Mouse (Mus musculus) heart, adult 2 months (tissue): ENCODE measurements around the gene Meis2. TPM values are rescaled to one million over a fixed set of nuclear protein-coding genes. Genes with fewer than 3 reads are reported as not detected.

ENCODE experiments used
- DNase-seq, 2 experiments: peaks; one replicate each; pipeline ENCODE4 v3.0.0; 2021
- H3K27ac ChIP-seq: fragments of 200-600 bp; 2 replicates; pipeline ENCODE4 v1.8.1; 2022
- H3K27me3 ChIP-seq: fragments of 200-500 bp; 2 replicates; pipeline ENCODE4 v1.6.1; 2012; ENCODE audit warnings: mild to moderate bottlenecking, low read length, inconsistent platforms, mixed read lengths; ENCODE audit not compliant: control insufficient read depth, insufficient read depth
- H3K36me3 ChIP-seq: fragments of 200-500 bp; 2 replicates; pipeline ENCODE4 v1.6.1; 2012; ENCODE audit warnings: low read length, inconsistent platforms; ENCODE audit not compliant: control insufficient read depth, insufficient read depth
- H3K4me1 ChIP-seq: fragments of 200-500 bp; 2 replicates; pipeline ENCODE4 v1.6.1; 2011; ENCODE audit warnings: low read length; ENCODE audit not compliant: control insufficient read depth, insufficient read depth
- H3K4me3 ChIP-seq: fragments of 200-600 bp; 2 replicates; pipeline ENCODE4 v1.8.1; 2022
- H3K79me2 ChIP-seq: fragments of 200-500 bp; replicated peaks from 2 replicates; pipeline ENCODE4 v1.6.1; 2012; ENCODE audit warnings: mild to moderate bottlenecking, inconsistent platforms, low read length, moderate library complexity, mixed read lengths; ENCODE audit not compliant: control insufficient read depth, insufficient read depth
- H3K9ac ChIP-seq: fragments of 200-500 bp; 2 replicates; pipeline ENCODE4 v1.6.1; 2012; ENCODE audit warnings: low read depth, mild to moderate bottlenecking, control low read depth, inconsistent platforms, low read length, mixed read lengths
- CTCF ChIP-seq: fragments of 200-600 bp; IDR thresholded peaks from 2 replicates; pipeline ENCODE4 v1.8.1; 2022; ENCODE audit warnings: antibody characterized with exemption, mild to moderate bottlenecking, moderate library complexity
- EP300 ChIP-seq: fragments of 200-500 bp; IDR thresholded peaks from 2 replicates; pipeline ENCODE4 v1.6.1; 2011; ENCODE audit warnings: low read depth, low read length, control low read depth; ENCODE audit not compliant: insufficient read depth
- POLR2A ChIP-seq: fragments of 200-500 bp; IDR thresholded peaks from 2 replicates; pipeline ENCODE4 v1.6.1; 2011; ENCODE audit warnings: mild to moderate bottlenecking, low read depth, low read length, control low read depth; ENCODE audit not compliant: insufficient read depth
- WGBS: fragments of 180-500 bp; shearing (Covaris S2); methylation state at CpG from one replicate; pipeline ENCODE4 v1.1.7; 2018; 5-methylcytosine and 5-hydroxymethylcytosine counted together
- intact Hi-C: fragments of 180-260 bp; cut with DNase I; formaldehyde crosslinking; loops from one replicate; pipeline ENCODE4 v1.15.1; 2025
- polyA plus RNA-seq: library from polyadenylated mRNA; depleted of rRNA; stranded (reverse); fragments of >200 nt; gene quantifications from 2 replicates; pipeline ENCODE4 v1.2.3, GENCODE M21; 2012
- total RNA-seq, 2 experiments: library from RNA; stranded (reverse); gene quantifications; 2 replicates each; pipeline ENCODE4 v1.2.3; 2021

The Meis2 gene
- total and polyA plus RNA-seq, 3 experiments: 16.9 to 30.4 (median 24.9) TPM

GRCm38 (mm10) chr2:116045048-116045447 lies 20.6 kb downstream of the Meis2 start:
- no peaks in the 10 kb centered on the region for H3K27me3 ChIP-seq
- DNase-seq: no peak
- TF ChIP-seq EP300: no peak
- no peak for TF ChIP-seq POLR2A
- TF ChIP-seq CTCF: no peak
- H3K4me1 ChIP-seq: peaks cover 7% of the 10 kb centered on the region
- intact Hi-C loops: no loop called here
- no peak overlapping the region for H3K4me3 ChIP-seq
- peaks cover 3% of the 10 kb centered on the region; the same call in 1 of the 2 replicates for H3K79me2 ChIP-seq
- no peak overlapping the region for H3K27ac ChIP-seq
- H3K9ac ChIP-seq: no peak overlapping the region
- H3K36me3 ChIP-seq: peaks cover 13% of the 10 kb centered on the region
- WGBS: 57% methylated on average over 7 of the region's 7 CpGs

GRCm38 (mm10) chr2:116042934-116043698 lies 22.5 kb downstream of the Meis2 start:
- H3K27me3 ChIP-seq: no peaks in the 10 kb centered on the region
- DNase-seq: no peak
- no peaks in the 10 kb centered on the region for H3K79me2 ChIP-seq
- H3K4me3 ChIP-seq: no peak overlapping the region
- TF ChIP-seq EP300 (no peak), CTCF (no peak), POLR2A (no peak)
- 90% methylated on average over 12 of the region's 12 CpGs for WGBS
- peaks cover 3% of the 10 kb centered on the region; the same call in 1 of the 2 replicates for H3K4me1 ChIP-seq
- no peak overlapping the region for H3K9ac ChIP-seq
- no peak overlapping the region for H3K27ac ChIP-seq
- peaks cover 5% of the 10 kb centered on the region for H3K36me3 ChIP-seq
- intact Hi-C loops: no loop called here

- H3K27me3 ChIP-seq: no peaks in the 10 kb centered on the region
- WGBS: 84% methylated on average over 9 of the region's 9 CpGs
Measured at GRCm38 (mm10) chr2:116042447-116042846, 23.2 kb downstream of the Meis2 start.

GRCm38 (mm10) chr2:116041683-116042262 lies 23.9 kb downstream of the Meis2 start:
- intact Hi-C loops: no loop called here
- 88% methylated on average over 9 of the region's 9 CpGs for WGBS
- H3K79me2 ChIP-seq: no peaks in the 10 kb centered on the region

More at GRCm38 (mm10) chr2:116042447-116042846, 23.2 kb downstream of the Meis2 start:
- no peak overlapping the region for H3K4me3 ChIP-seq
- H3K79me2 ChIP-seq: no peaks in the 10 kb centered on the region
- no peak overlapping the region for H3K27ac ChIP-seq
- no peak overlapping the region for H3K9ac ChIP-seq
- intact Hi-C loops: no loop called here
- no peak for TF ChIP-seq CTCF
- no peak for TF ChIP-seq EP300
- TF ChIP-seq POLR2A: no peak
- no peaks in the 10 kb centered on the region; the same call in none of the 2 replicates for H3K36me3 ChIP-seq
- H3K4me1 ChIP-seq: peaks cover 3% of the 10 kb centered on the region; the same call in 1 of the 2 replicates
- no peak for DNase-seq

GRCm38 (mm10) chr2:116035345-116035744 lies 30.3 kb downstream of the Meis2 start:
- no peaks in the 10 kb centered on the region for H3K4me1 ChIP-seq
- TF ChIP-seq POLR2A (no peak), CTCF (no peak), EP300 (no peak)
- intact Hi-C loops: no loop called here
- no peak overlapping the region for H3K4me3 ChIP-seq
- H3K36me3 ChIP-seq: no peaks in the 10 kb centered on the region
- no peaks in the 10 kb centered on the region for H3K79me2 ChIP-seq
- WGBS: 96% methylated on average over 5 of the region's 5 CpGs
- H3K27me3 ChIP-seq: no peaks in the 10 kb centered on the region
- no peak for DNase-seq
- H3K27ac ChIP-seq: no peak overlapping the region
- no peak overlapping the region for H3K9ac ChIP-seq

More at GRCm38 (mm10) chr2:116041683-116042262, 23.9 kb downstream of the Meis2 start:
- Histone ChIP-seq H3K9ac (no peak overlapping the region), H3K4me1 (peaks cover 2% of the 10 kb centered on the region; the same call in 1 of the 2 replicates), H3K36me3 (no peaks in the 10 kb centered on the region; the same call in none of the 2 replicates), H3K27ac (no peak overlapping the region), H3K4me3 (no peak overlapping the region), H3K27me3 (no peaks in the 10 kb centered on the region)
- TF ChIP-seq POLR2A: no peak
- no peak for TF ChIP-seq EP300
- TF ChIP-seq CTCF: no peak
- no peak for DNase-seq

GRCm38 (mm10) chr2:116028127-116028526 lies 37.5 kb downstream of the Meis2 start:
- H3K36me3 ChIP-seq: peaks cover 5% of the 10 kb centered on the region
- 0 out of 2 replicates have a peak, but pooled peaks cover 1% of the 10 kb centered on the region for H3K4me1 ChIP-seq
- no peak overlapping the region for H3K4me3 ChIP-seq
- no peak; the same call in 1 of the 2 replicates for TF ChIP-seq CTCF
- no peak for TF ChIP-seq POLR2A
- TF ChIP-seq EP300: no peak
- no peak for DNase-seq
- H3K9ac ChIP-seq: no peak overlapping the region
- H3K27me3 ChIP-seq: no peaks in the 10 kb centered on the region
- no peaks in the 10 kb centered on the region for H3K79me2 ChIP-seq
- WGBS: 53% methylated on average over 3 of the region's 3 CpGs
- H3K27ac ChIP-seq: no peak overlapping the region
- intact Hi-C loops: no loop called here
